Mouse (Mus musculus) layer of hippocampus, postnatal 10 days (tissue): ENCODE data around the gene Pptc7. TPM values are rescaled to one million over a fixed set of nuclear protein-coding genes. Genes with fewer than 3 reads are reported as not detected.

Experiments used
- DNase-seq, 2 experiments: peaks; one replicate each; pipeline ENCODE4 v3.0.0; 2021; ENCODE audit warnings: low spot score in 2 of 2
- total RNA-seq, 2 experiments: library from RNA; stranded (reverse); gene quantifications; 2 replicates each; pipeline ENCODE4 v1.2.3; 2021

The Pptc7 gene
- total RNA-seq, 2 experiments from 2014 or later: 26.1 to 27.3 TPM

GRCm38 (mm10) chr5:122324608-122325431, 40.7 kb downstream of the Pptc7 start:
- peak; percentile 44 to 56 for DNase-seq

DNA sequence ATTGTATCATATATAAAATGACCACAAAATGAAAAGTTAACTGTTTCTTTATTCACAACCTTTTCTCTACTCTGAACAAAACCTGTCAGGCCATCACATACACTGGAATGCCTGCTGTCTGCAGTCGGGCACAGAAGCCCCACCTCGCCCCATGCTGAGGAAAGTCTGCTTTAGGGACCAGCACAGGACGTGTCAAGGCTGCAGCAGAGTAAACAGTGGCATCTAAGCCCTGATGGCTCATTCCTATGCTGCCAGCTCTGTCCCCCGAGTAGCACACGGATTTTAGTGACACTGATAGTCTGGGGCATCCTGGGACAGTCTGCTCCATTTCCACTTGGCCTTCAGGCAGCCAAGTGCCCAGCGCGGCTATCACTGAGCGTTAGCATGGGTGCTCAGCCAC, 41.3 kb downstream of the Pptc7 start:
- no peak for DNase-seq

DNA sequence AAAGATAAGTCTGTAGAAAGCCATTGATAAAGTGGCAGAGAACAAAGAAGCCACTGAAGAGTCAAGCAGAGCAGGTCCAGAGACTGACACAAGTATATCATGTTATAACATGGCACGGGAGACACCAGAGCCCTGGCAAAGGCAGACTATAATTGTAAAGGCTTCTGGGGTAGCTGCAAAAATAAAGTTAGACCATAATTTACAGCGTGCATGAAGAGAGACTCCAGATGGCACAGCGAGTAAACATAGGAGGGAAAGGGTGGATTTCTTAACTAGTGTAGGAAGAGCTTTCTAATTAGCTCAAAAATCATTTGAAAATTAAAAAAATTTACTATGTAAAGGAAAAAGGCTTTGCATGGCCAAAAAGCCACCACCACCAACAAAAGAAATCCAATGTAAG, 43.1 kb downstream of the Pptc7 start:
- no peak for DNase-seq

GRCm38 (mm10) chr5:122330269-122330668, 46.1 kb downstream of the Pptc7 start:
- DNase-seq: no peak

GRCm38 (mm10) chr5:122334682-122335081, 50.5 kb downstream of the Pptc7 start:
- DNase-seq: no peak

DNA sequence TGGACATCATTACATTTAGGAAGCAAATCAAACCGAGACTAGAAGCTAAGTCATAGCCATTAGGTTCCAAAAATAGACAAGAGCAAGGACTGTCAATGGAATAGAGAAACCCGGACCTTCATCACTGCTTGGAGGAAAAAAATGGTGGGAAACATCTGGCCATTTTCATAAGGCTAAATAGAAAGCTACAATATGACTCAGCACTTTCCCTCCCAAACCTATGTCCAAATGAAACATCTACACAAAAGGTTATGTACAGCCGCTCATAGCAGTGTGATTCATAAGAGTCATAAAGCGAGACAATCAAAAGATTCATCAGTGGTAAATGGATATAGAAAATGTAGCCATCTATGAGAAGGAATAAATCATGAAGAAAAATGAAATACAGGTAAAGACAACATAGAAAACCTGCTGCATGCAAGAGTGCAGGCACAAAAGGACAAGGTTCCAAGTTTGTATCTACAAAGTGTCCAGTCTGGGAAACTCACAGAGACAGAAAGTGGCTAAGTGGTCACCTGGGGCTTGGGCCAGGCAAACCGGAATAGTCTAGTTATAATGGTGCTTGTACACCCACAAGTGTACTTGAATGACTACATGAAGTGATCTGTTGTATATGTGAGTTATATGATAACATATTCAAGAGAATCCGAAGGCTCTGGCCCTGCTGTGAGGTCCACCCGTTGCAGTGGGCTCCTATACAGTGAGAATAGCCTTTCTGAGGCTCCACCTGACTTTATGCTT, 52.6 kb downstream of the Pptc7 start:
- DNase-seq: no peak

GRCm38 (mm10) chr5:122342874-122343273, 58.7 kb downstream of the Pptc7 start:
- DNase-seq: no peak

DNA sequence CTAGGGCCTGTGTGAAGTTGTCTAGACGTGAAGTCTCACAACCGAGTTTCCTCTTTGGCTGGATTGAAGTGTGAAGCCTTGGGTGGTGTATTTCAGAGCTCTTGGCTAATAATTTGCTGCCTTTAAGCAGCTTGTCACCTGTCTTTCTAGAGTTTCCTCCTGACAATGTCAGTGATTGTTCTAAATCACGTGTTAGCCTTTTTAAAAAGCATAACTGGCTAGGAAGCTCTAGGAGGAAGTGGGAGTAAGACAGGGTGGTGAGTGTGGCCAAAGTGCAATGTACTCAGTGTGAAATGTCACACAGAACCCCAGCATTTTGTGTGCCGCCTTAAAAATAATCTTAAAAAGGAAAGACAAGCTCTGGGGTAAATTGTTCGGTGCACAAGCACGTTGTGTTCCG, 59.6 kb downstream of the Pptc7 start:
- DNase-seq: no peak

DNA sequence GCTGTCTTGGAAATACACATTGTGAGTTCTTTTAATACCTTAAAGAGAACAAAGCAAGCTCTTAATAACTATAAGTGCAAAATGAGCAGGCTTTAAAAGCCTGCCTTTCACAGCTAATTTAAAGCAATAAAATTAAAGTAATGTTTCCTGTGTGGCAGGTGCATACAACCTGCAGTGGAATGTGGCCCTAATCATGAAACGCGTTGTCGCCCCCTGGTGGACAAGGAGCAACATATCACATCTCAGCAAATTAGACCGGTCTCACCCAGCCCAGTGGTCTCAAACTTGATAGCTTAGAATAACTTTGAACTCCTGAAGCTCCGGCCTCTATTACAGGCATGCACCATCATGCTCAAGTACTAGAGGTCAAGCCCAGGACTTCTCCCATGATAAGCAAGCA, 60.1 kb downstream of the Pptc7 start:
- peak; percentile 76 to 86 for DNase-seq

DNA sequence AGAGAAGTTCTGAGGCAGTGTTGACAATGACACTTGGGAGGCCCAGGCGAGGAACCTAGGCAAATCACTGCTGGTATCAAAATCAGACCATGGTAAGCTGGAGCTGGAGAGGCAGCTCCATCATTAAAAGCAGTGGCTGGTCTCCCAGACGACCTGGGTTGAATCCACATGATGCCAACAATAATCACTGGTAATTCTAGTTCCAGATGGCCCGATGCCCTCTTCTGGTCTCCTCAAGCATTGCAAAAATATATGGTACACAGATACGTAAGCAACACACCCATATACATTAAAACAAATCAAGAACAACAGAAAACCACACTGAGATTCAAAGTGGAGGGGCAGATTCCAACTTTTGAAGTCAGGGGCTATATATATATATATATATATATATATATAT, 61.6 kb downstream of the Pptc7 start:
- no peak for DNase-seq

DNA sequence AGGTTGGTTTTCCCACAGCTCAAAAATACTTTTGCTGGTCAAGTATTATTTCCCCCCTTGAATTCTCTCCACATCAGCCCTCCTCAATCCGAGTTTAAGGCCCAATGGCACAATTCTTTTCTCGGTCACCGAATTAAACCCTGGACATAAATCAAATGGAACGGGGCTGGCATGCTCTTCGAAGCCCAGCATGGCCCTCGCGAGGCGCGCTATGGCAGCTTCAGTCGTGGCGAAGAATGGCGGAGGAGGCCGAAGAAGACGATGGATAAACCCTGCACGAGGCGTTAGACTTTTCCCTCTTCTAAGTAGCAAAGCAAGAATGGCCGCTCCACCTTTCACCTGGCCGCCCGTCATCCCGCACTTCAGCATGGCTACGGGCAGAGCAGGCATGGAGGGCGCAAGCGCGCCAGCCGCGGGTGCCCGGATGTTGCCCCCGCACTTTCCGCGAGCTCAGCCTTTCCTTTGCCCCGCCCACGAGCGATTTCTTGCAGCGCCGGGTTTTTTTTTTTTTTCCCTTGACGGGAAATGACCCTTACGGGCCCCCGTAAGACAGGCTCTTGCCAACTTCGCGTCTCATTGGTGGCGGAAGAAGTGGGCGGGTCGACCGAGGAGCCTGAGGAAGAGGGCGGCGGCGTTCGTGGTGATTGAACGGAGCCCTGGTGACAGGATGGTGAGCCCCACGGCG, 69.8 kb downstream of the Pptc7 start, which contains the start of the genes Rad9b and Vps29:
TSS of gene Rad9b (minus strand) at position 427 of the 685 bp plus-strand sequence.
TSS of gene Vps29 (plus strand) at position 563 of the 685 bp plus-strand sequence.
- DNase-seq: peak; percentile 98 to 99

DNA sequence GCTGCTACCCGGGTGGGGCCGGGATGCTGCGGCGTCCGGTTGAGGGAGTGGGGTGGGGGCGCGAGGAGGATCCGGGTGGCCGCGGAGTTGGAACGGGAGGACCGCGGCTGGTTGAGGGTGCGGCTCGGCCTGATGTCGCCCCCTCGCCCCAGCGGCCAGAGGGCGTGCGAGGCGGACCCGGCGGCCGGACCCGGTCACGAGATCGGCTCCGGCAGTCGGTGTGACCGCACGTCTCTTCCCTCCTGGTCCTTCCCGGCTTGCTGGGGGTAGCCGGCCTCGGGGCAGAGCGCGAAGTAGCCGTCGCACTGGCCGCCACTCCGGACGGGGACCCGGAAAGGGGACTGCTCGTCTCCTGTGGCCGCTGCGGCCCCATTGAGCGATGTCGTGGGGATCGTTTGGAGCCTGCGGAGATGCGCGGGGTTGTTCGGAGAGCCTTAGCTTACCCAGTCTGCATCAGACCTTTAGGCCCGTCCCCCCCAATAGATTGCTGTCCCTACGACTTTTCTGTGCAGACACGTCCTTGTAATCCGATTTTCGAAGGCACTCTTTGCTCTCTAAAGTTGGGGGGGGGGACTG, 70.4 kb downstream of the Pptc7 start:
- DNase-seq: no peak

GRCm38 (mm10) chr5:122371591-122372191, 87.5 kb downstream of the Pptc7 start, which contains the start of gene Gpn3:
Gene Gpn3, plus strand, starts transcription at chr5:122371876.
- DNase-seq: peak in 1 of 2 experiments; percentile 44

DNA sequence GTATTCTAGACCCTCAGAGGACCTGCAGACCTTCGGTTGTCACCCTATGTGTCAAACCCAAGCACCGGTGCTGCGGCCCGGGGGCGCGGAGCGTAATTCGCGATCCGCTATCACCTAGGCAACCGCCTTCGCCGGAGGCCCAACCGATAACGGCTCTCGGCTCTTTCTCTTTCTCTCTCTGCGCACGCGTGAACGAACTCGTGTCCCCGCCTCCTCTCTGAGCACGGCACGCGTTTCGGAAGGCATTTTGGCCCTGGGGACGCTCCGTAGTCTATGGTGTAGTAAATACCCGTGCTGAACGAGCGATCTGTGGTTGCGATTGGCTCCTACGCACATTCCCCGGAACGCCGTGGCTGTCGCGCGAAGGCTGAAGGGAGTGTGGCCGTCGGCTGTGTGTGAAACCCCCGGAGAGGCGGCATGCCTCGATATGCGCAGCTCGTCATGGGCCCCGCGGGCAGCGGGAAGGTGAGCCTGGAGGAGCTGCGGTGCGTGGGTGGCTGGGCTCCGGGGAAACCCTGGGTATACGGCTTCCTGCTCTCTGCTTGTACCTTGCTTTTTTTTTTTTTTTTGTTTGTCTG, 88.1 kb downstream of the Pptc7 start, which contains the start of gene Fam216a:
TSS of gene Fam216a (minus strand) at position 173 of the 578 bp plus-strand sequence.
- peak; percentile 100 for DNase-seq

DNA sequence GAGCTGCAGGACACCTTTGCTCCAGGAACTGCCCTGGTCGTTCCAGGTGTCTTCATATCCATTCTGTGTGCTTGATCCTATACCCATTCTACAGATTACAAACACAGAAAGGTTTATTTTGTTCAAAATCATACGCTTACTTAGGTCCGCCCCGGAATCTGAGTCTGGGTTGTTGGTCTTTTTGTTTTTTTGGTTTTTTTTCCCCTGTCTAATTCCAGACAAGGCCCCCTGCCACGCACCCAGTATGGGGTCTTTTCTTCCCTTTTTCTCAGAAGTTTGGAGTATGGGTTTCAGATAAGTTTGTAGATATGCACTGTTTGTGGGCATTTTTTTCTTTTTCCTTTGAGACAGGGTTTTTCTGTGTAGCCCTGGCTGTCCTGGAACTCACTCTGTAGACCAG, 88.7 kb downstream of the Pptc7 start:
- no peak for DNase-seq

Other genes starting within 250 kb of the Pptc7 start
- 10 to 100 TPM; 35.5 to 40.1 TPM for gene Cux2, start 234.3 kb upstream of the Pptc7 start, total RNA-seq
- gene Myl2, start 183.4 kb upstream of the Pptc7 start, total RNA-seq: not detected
- gene Ccdc63, start 143.5 kb upstream of the Pptc7 start, total RNA-seq: 1 to 10 TPM in 1 of 2 experiments, under 1 TPM in 1; 0.78 to 1.8 TPM
- 100 to 1,000 TPM; 190 to 196 TPM for gene Ppp1cc, start 126.1 kb upstream of the Pptc7 start, total RNA-seq
- 1 to 10 TPM; 2.6 to 2.8 TPM for gene Hvcn1, start 77.6 kb upstream of the Pptc7 start, total RNA-seq
- gene Tctn1, start 19.9 kb upstream of the Pptc7 start, total RNA-seq: 10 to 100 TPM; 15.0 to 17.3 TPM
- gene Rad9b, start 69.9 kb downstream of the Pptc7 start, total RNA-seq: 1 to 10 TPM; 5.1 to 5.4 TPM
- 100 to 1,000 TPM; 213 to 228 TPM for gene Vps29, start 70.0 kb downstream of the Pptc7 start, total RNA-seq
- gene Gpn3, start 87.5 kb downstream of the Pptc7 start, total RNA-seq: 10 to 100 TPM; 26.7 to 29.1 TPM
- 10 to 100 TPM; 77.7 to 81.3 TPM for gene Fam216a, start 88.0 kb downstream of the Pptc7 start, total RNA-seq
- gene Arpc3, start 107.5 kb downstream of the Pptc7 start, total RNA-seq: 100 to 1,000 TPM; 287 to 319 TPM
- 10 to 100 TPM; 35.1 to 37.9 TPM for gene Anapc7, start 137.3 kb downstream of the Pptc7 start, total RNA-seq
- gene Atp2a2, start 217.9 kb downstream of the Pptc7 start, total RNA-seq: 100 to 1,000 TPM; 511 to 561 TPM